Mouse (Mus musculus): ENCODE data around the gene Gm21974. TPM values are rescaled to one million over a fixed set of nuclear protein-coding genes. Genes with fewer than 3 reads are reported as not detected.

Gm21974 gene
- polyA plus RNA-seq, 1 experiment: not detected

- peaks cover 6% of the 10 kb centered on the region for H3K4me1 ChIP-seq (replicated peaks; ENCODE audit: control insufficient read depth, insufficient read depth, low read length)
- peak within 1 kb of the TSS; percentile 82 for H3K27ac ChIP-seq (ENCODE audit: control insufficient read depth, insufficient read depth, low read length)
- H3K27me3 ChIP-seq (ENCODE audit: control insufficient read depth, insufficient read depth, low read length): no peaks in the 10 kb centered on the region
- WGBS: under 1% methylated on average over 41 of the region's 41 CpGs
- H3K36me3 ChIP-seq (ENCODE audit: control insufficient read depth, insufficient read depth, low read length): peaks cover 22% of the 10 kb centered on the region
- peak; percentile 71 for DNase-seq
- TF ChIP-seq CTCF (IDR thresholded peaks at IDR 0.05; ENCODE audit: borderline replicate concordance, control insufficient read depth, extremely low read depth, insufficient read depth, low read length, poor library complexity) (0 out of 2 replicates have a peak, but pooled peaks have one; percentile 6), POLR2A (IDR thresholded peaks at IDR 0.05; ENCODE audit: control insufficient read depth, extremely low read depth, insufficient read depth, low read length, poor library complexity) (peak; percentile 55; the same call in 1 of the 2 replicates)
- peak within 1 kb of the TSS; percentile 89 for H3K4me3 ChIP-seq (ENCODE audit: control insufficient read depth, insufficient read depth, low read length)
These were observed 19.2 kb downstream of the Gm21974 start, which contains the start of gene Zfp646 for GRCm38 (mm10) chr7:127876041-127876466. TSS of gene Zfp646 (plus strand) at chr7:127876221.

GRCm38 (mm10) chr7:127875627-127876001 lies 19.6 kb downstream of the Gm21974 start:
- peak; percentile 92 for DNase-seq
- H3K4me3 ChIP-seq (ENCODE audit: control insufficient read depth, insufficient read depth, low read length): peak overlapping the region; percentile 89
- WGBS: 0% methylated on average over 43 of the region's 43 CpGs
- H3K4me1 ChIP-seq (replicated peaks; ENCODE audit: control insufficient read depth, insufficient read depth, low read length): peaks cover 6% of the 10 kb centered on the region
- peaks cover 18% of the 10 kb centered on the region for H3K36me3 ChIP-seq (ENCODE audit: control insufficient read depth, insufficient read depth, low read length)
- TF ChIP-seq POLR2A (IDR thresholded peaks at IDR 0.05; ENCODE audit: control insufficient read depth, extremely low read depth, insufficient read depth, low read length, poor library complexity) (no peak), CTCF (IDR thresholded peaks at IDR 0.05; ENCODE audit: borderline replicate concordance, control insufficient read depth, extremely low read depth, insufficient read depth, low read length, poor library complexity) (0 out of 2 replicates have a peak, but pooled peaks have one; percentile 18)
- H3K27ac ChIP-seq (ENCODE audit: control insufficient read depth, insufficient read depth, low read length): peak overlapping the region; percentile 82
- H3K27me3 ChIP-seq (ENCODE audit: control insufficient read depth, insufficient read depth, low read length): no peaks in the 10 kb centered on the region

DNA sequence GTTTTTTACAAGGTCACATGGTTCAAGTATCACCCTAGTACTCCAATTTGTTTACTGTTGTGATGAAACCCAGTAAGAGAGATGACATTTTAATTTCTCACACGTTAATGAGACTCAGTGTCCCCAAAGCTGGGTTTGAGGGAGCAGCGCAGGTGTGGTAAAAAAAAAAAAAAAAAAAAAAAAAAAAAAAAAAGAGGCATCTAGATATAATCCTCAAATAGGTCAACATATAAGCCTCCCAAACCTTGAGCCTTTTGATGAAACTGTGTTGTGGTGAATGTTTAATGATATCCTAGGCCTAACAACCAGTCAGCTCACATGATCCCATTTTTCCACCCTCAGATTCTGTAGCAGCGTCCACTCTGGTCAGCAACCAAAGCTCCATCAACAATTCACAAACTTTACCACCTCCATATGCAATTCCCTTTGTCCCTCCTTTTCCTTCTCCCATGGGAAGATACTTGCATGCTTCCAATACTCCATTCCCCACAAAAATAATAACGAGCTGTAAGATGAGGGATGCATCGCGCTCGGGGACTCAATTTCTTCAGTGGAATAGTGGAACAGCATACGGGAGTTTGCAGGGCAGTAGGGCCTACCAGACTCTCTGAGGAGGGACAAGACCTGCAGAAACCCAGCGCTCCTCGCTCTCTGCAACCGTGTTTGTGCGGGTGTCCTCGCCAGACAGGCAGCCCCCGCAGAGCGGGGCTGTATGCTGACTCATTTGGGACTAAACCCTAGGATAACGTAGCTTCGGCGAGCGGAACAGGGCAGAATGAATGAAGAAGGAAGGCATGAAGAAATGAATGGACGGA lies 20.2 kb downstream of the Gm21974 start:
- H3K36me3 ChIP-seq (ENCODE audit: control insufficient read depth, insufficient read depth, low read length): peaks cover 13% of the 10 kb centered on the region
- TF ChIP-seq CTCF (IDR thresholded peaks at IDR 0.05; ENCODE audit: borderline replicate concordance, control insufficient read depth, extremely low read depth, insufficient read depth, low read length, poor library complexity): no peak
- no peak for TF ChIP-seq POLR2A (IDR thresholded peaks at IDR 0.05; ENCODE audit: control insufficient read depth, extremely low read depth, insufficient read depth, low read length, poor library complexity)
- H3K27me3 ChIP-seq (ENCODE audit: control insufficient read depth, insufficient read depth, low read length): no peaks in the 10 kb centered on the region
- 4% methylated on average over 20 of the region's 20 CpGs for WGBS
- DNase-seq: no peak
- H3K4me1 ChIP-seq (replicated peaks; ENCODE audit: control insufficient read depth, insufficient read depth, low read length): peaks cover 6% of the 10 kb centered on the region
- H3K4me3 ChIP-seq (ENCODE audit: control insufficient read depth, insufficient read depth, low read length): peak overlapping the region; percentile 89
- H3K27ac ChIP-seq (ENCODE audit: control insufficient read depth, insufficient read depth, low read length): peak overlapping the region; percentile 15; the same call in 1 of the 2 replicates

GRCm38 (mm10) chr7:127870136-127870821 lies 25.0 kb downstream of the Gm21974 start:
- WGBS: 88% methylated on average over 5 of the region's 5 CpGs
- peaks cover 6% of the 10 kb centered on the region; the same call in 1 of the 2 replicates for H3K4me1 ChIP-seq (replicated peaks; ENCODE audit: control insufficient read depth, insufficient read depth, low read length)
- H3K4me3 ChIP-seq (ENCODE audit: control insufficient read depth, insufficient read depth, low read length): no peak overlapping the region
- no peaks in the 10 kb centered on the region for H3K27me3 ChIP-seq (ENCODE audit: control insufficient read depth, insufficient read depth, low read length)
- DNase-seq: no peak
- H3K36me3 ChIP-seq (ENCODE audit: control insufficient read depth, insufficient read depth, low read length): peaks cover 12% of the 10 kb centered on the region
- TF ChIP-seq CTCF (IDR thresholded peaks at IDR 0.05; ENCODE audit: borderline replicate concordance, control insufficient read depth, extremely low read depth, insufficient read depth, low read length, poor library complexity): no peak
- TF ChIP-seq POLR2A (IDR thresholded peaks at IDR 0.05; ENCODE audit: control insufficient read depth, extremely low read depth, insufficient read depth, low read length, poor library complexity): no peak
- no peak overlapping the region for H3K27ac ChIP-seq (ENCODE audit: control insufficient read depth, insufficient read depth, low read length)

DNA sequence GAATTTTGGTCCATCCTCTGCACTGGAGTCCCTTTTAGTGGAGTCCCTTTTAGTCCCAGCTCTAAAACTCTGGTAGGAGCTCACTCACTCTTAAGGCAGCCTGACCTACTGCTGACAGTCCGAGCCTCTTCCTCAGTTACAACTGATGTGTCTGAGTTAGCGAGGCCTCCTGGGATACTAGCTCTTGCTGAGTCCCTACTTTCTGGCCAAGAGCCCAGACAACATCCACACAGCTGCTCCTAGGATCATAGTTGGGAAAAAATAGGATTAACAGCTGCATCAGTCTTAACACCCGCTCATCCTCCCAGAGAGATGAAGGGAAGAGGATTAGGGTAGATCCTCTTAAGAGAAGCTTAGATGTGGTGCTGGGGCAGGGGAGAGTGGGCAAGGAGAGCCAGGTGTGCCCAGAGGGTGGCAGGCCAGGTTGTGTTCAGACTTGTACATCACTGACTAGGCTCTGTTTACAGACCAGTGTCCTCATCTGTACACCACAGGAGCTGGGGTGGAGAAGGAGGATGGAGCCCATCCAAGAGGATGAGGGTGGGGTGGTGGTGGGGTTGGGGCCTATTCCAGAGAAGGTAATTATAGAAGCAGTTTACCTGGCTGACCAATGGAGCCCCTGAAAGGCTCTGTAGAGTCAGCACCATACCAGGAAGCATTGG lies 26.0 kb downstream of the Gm21974 start:
- H3K27me3 ChIP-seq (ENCODE audit: control insufficient read depth, insufficient read depth, low read length): no peaks in the 10 kb centered on the region
- H3K36me3 ChIP-seq (ENCODE audit: control insufficient read depth, insufficient read depth, low read length): peaks cover 12% of the 10 kb centered on the region
- WGBS: 90% methylated on average over 3 of the region's 3 CpGs
- no peak overlapping the region for H3K4me3 ChIP-seq (ENCODE audit: control insufficient read depth, insufficient read depth, low read length)
- H3K27ac ChIP-seq (ENCODE audit: control insufficient read depth, insufficient read depth, low read length): no peak overlapping the region
- DNase-seq: no peak
- H3K4me1 ChIP-seq (replicated peaks; ENCODE audit: control insufficient read depth, insufficient read depth, low read length): peaks cover 2% of the 10 kb centered on the region; the same call in 1 of the 2 replicates
- no peak for TF ChIP-seq CTCF (IDR thresholded peaks at IDR 0.05; ENCODE audit: borderline replicate concordance, control insufficient read depth, extremely low read depth, insufficient read depth, low read length, poor library complexity)
- TF ChIP-seq POLR2A (IDR thresholded peaks at IDR 0.05; ENCODE audit: control insufficient read depth, extremely low read depth, insufficient read depth, low read length, poor library complexity): no peak

- no peak for DNase-seq
- Histone ChIP-seq H3K4me1 (replicated peaks; ENCODE audit: control insufficient read depth, insufficient read depth, low read length) (no peaks in the 10 kb centered on the region), H3K4me3 (ENCODE audit: control insufficient read depth, insufficient read depth, low read length) (no peak overlapping the region), H3K36me3 (ENCODE audit: control insufficient read depth, insufficient read depth, low read length) (peaks cover 12% of the 10 kb centered on the region), H3K27me3 (ENCODE audit: control insufficient read depth, insufficient read depth, low read length) (no peaks in the 10 kb centered on the region), H3K27ac (ENCODE audit: control insufficient read depth, insufficient read depth, low read length) (no peak overlapping the region)
- TF ChIP-seq POLR2A (IDR thresholded peaks at IDR 0.05; ENCODE audit: control insufficient read depth, extremely low read depth, insufficient read depth, low read length, poor library complexity) (no peak), CTCF (IDR thresholded peaks at IDR 0.05; ENCODE audit: borderline replicate concordance, control insufficient read depth, extremely low read depth, insufficient read depth, low read length, poor library complexity) (no peak)
- WGBS: 99% methylated on average over 18 of the region's 18 CpGs
These were observed 27.6 kb downstream of the Gm21974 start for GRCm38 (mm10) chr7:127867641-127868040.

All from thymus, adult 2 months (tissue).